Mouse (Mus musculus): Measurements from ENCODE around the gene Zrsr1.

The Zrsr1 gene

GRCm38 (mm10) chr11:22971835-22972709, at the start of gene Zrsr1:
Zrsr1 (plus strand) TSS chr11:22972005.
- peak; percentile 41 for DNase-seq

GRCm38 (mm10) chr11:22922546-22922945, 49.3 kb upstream of the Zrsr1 start:
- DNase-seq: no peak

GRCm38 (mm10) chr11:22923606-22924005, 48.2 kb upstream of the Zrsr1 start:
- DNase-seq: no peak

- DNase-seq: no peak
These were observed 43.1 kb upstream of the Zrsr1 start for GRCm38 (mm10) chr11:22928586-22929169.

GRCm38 (mm10) chr11:22930129-22930528, 41.7 kb upstream of the Zrsr1 start:
- DNase-seq: no peak

GRCm38 (mm10) chr11:22931320-22931905, 40.4 kb upstream of the Zrsr1 start:
- no peak for DNase-seq

- no peak for DNase-seq
These were observed 39.6 kb upstream of the Zrsr1 start for GRCm38 (mm10) chr11:22932167-22932566.

GRCm38 (mm10) chr11:22936446-22937125, 35.2 kb upstream of the Zrsr1 start:
- no peak for DNase-seq

GRCm38 (mm10) chr11:22937716-22938316, 34.0 kb upstream of the Zrsr1 start:
- no peak for DNase-seq

GRCm38 (mm10) chr11:22938983-22939382, 32.8 kb upstream of the Zrsr1 start:
- no peak for DNase-seq

GRCm38 (mm10) chr11:22949101-22949500, 22.7 kb upstream of the Zrsr1 start:
- DNase-seq: no peak

GRCm38 (mm10) chr11:22950131-22950530, 21.7 kb upstream of the Zrsr1 start:
- DNase-seq: no peak

GRCm38 (mm10) chr11:22952668-22953067, 19.1 kb upstream of the Zrsr1 start:
- DNase-seq: no peak

- DNase-seq: no peak
These were observed 15.5 kb upstream of the Zrsr1 start for GRCm38 (mm10) chr11:22956346-22956745.

- peak; percentile 38 for DNase-seq
These were observed 15.0 kb upstream of the Zrsr1 start for GRCm38 (mm10) chr11:22956830-22957229.

- DNase-seq: no peak
These were observed 13.9 kb upstream of the Zrsr1 start for GRCm38 (mm10) chr11:22957791-22958374.

GRCm38 (mm10) chr11:22962101-22962500, 9.7 kb upstream of the Zrsr1 start:
- DNase-seq: no peak

- DNase-seq: no peak
These were observed 7.4 kb upstream of the Zrsr1 start for GRCm38 (mm10) chr11:22964401-22964800.

- DNase-seq: no peak
These were observed 6.3 kb upstream of the Zrsr1 start for GRCm38 (mm10) chr11:22965503-22965902.

- DNase-seq: no peak
These were observed 2.3 kb upstream of the Zrsr1 start for GRCm38 (mm10) chr11:22969486-22969885.

GRCm38 (mm10) chr11:22970546-22970945, 1.3 kb upstream of the Zrsr1 start:
- no peak for DNase-seq

- DNase-seq: peak; percentile 74
These were observed 1.1 kb downstream of the Zrsr1 start for GRCm38 (mm10) chr11:22972746-22973526.
